Mouse (Mus musculus) thymus, postnatal 36 days (tissue): ENCODE results near the gene Arfip1.
A peak's percentile ranks its signal among the peaks of the same experiment; 100 is the strongest.

ENCODE experiments used
- DNase-seq, 2 experiments: peaks; one replicate each; pipeline ENCODE4 v3.0.0; 2022; ENCODE audit warnings: mixed read lengths in 2 of 2

Arfip1 gene

DNA sequence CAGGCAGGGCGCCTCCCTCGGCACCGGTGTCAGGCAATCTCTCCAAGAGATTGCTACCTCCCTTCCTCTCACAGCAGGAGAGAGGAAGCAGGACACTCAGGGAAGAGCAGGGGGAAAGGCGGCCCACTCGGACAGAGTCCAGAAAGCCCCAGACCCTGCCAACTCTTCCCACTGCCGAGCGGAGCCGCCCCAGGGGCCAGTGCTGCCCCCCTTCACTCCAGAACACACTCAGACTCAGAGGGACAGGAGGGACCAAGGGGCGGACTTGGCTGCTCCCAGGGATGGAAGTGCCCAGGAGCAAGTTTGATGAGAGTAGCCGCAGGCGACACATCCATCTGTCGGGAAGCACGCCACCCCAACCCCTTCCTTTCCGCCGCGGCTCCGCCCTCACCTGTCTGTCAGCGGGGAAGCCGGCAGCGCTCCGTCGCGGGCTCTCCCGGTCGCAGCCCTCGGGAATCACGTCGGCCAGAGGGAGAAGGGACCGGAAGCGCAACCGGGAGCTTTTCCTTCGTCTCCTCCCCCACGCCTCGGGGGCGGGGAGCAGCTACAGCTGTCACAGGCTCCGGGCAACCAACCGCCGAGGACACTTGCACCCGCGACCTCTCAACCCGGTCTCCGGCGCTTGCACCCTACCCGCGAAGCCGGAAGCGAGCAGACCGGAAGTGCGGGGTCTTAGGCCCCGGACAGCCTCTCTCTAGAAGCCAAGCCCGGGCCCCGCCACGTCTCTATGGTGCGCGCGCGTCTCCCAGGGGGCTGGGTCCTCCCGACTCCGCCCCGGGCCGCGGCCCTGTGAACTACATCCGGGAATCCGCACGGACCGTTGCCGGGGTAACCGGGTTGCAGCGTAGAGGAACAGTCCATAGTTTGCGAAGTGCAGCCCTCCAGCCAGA, at the start of gene Arfip1:
TSS of gene Arfip1 (minus strand) at position 603 of the 890 bp plus-strand sequence.
- peak; percentile 94 for DNase-seq

DNA sequence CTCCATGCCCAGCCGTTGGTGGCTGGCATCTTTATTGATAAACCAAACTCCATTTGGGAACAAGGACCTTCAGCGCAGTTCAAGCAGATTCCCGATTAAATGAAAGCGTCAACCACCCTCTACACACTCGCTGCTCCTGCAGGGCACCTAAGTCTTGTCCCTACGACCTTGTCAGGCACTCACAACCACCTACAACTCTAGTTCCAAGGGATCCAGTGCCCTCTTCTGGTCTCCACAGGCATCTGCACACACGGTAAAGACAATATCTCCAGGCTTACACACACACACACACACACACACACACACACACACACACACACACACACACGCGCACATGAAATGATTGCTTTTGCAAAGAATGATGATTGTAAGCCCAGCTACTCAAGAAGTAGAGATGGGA, 49.2 kb upstream of the Arfip1 start:
- no peak for DNase-seq

DNA sequence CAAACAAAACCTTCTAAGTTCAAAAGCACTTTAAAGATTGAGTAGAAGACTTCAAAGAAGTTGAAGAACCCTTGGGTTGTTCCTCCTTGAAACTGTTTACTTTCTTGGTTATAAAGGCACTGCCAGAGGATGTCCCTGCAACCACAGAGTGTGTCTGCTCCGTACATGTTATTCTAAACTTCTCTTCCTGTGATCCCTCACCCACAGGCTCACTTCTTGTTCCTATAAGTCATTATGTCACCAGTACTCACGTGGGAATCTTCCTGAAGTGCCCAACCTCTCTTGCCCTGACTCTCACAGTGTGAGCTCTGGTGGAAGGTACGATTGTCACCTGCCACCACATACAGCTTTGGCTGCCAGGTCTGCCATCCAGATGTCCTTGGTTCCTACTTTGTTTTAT, 39.6 kb upstream of the Arfip1 start:
- DNase-seq, result no peak

DNA sequence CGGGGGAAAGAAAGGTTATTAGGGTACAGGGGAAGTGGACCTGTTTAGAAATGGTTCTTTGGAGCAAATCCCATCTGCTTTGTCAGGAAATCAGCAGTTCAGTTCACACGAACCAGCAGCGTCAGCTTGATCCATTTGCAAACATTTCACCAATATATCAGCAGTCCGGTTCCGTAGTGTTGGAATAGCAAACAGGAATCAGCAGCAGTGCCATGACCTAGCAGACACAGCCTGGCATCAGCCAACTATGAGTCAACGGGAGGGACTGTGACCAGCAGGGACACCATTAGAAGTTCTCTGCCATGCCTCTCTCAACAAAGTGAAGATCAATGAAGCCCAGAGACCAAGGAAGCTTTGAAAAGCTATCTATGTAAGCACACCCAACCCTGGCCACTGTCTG, 37.3 kb upstream of the Arfip1 start:
- no peak for DNase-seq

DNA sequence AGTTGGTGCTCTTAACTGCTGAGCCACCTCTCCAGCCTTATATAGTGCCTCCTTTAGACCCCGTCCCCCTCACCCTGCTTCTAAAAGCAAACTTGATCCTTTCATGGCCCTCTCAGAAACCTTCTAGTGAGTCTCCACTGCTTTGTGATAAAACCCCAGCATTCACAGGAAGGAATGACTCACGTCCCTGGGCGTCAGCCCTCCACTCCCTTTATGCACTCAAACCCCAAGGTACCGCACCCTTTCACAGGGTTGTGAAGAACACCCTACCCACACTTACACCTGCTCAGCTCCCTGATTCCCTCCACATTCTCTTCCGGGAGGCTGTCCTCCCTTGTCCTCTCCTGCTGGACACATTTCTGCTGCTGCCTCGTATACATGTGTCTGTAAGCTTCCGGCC, 36.6 kb upstream of the Arfip1 start:
- DNase-seq, result no peak

DNA sequence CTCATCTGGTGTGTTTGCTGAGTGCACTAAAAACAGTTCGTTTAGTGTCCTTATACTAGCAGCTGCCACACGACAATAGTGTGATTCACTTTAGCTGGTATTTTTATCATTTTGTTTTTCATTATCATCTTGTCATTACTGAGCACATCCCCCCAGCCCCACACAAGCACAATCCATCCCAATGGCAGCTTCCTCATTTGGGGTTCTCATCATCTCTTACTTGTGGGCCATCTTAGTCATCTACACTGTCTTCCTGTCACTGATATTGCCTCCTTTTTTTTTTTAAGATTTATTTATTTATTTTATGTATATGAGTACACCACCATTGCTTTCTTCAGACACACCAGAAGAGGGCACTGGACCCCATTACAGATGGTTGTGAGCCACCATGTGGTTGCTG, 36.2 kb upstream of the Arfip1 start:
- DNase-seq, result no peak

DNA sequence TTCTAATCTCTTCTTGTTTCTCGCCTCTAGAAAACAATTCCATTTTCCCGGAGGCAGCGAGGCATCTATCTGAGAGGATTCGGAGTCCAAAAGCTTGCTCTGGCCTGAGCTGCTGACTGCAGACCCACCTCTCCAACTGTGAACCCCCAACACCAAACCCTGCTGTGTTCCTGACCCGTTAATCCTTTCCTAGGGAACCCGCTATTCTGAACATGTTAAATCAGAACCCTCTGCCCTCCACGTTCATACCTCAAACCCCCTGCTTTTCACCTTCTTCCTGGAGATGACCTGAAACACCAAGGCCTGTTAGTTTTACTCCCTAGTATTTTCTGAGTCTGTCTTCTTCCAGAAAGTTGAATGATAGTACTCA, 33.4 kb upstream of the Arfip1 start:
- no peak for DNase-seq

DNA sequence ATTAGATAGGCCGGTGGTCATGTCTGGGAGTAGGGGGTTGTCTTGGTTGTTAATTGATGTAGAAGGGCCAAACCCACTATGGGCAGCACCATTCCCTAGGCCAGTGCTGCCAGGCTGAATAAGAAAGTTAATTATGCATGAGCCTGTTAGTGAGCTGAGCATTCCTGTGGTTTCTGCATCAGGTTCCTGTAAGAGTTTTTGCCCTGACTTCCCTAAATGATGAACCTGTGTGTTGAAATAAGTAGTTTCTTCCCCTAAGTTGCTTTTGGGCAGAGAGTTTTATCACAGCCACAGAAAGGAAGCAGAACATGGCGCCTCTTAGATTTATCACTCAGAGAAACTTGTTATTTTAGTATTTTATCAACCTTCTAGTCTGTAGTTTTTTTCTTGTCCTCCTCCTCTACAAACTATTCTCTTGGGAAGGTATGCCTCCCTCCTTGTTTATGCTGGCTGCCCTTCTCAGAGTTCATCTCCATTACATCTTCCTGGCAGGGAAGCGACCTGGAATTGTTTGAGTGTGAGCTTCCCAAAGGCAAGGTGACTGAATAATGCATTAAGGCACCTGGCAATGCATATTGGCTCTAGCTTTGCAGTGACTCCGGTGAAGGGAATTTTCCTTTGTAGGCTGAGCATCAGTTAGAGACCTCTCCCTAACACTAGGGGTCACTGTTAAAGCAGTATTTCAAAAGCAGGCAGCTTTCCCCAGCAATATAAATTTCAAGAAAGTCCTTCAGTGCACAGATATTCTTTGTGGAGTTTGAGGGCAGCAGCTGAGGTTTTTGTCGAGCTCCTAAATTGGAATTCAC, 32.8 kb upstream of the Arfip1 start:
- peak in 1 of 2 experiments; percentile 8 for DNase-seq

DNA sequence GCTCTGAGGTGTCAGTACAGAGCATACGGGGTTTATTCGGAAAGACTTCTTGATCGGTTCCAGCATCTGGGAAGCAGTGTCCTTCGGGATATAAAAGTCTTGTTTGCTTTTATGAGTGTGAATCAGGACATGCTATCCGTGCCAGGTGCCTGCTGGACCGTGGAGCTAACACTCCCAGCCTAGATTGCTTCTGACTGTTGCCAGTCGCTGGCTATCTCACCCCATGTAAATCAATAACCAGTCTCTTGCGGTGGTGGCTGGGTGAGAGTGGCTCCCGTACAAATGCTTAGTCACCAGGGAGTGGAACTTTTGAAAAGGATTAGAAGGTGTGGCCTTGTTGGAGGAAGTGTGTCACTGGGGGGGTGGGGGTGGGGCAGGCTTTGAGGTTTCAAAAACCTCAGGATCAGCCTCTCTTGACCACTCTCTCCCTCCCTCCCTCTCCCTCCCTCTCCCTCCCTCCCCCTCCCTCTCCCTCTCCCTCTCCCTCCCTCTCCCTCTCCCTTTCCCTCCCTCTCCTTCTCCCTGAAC, 27.8 kb upstream of the Arfip1 start:
- no peak for DNase-seq

DNA sequence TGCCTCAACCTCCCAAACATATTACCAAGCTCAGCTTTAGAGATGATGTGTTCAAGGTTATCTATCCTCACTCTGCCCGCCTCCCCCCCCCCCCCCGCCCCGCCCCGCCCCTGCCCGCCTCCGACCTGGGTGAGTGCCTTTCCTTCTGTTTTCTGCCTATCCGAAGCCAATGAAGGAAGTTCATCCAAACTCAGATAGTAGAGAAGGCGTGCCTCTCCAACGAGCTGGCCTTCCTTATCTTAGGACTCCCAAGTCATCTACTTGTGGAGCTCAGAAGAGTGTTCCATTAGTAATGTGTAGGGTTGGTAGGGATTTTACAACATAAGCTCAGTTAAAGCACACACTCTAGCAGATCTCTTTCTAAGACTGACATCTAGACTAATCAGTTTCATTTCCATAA, 20.8 kb upstream of the Arfip1 start:
- DNase-seq, result no peak

DNA sequence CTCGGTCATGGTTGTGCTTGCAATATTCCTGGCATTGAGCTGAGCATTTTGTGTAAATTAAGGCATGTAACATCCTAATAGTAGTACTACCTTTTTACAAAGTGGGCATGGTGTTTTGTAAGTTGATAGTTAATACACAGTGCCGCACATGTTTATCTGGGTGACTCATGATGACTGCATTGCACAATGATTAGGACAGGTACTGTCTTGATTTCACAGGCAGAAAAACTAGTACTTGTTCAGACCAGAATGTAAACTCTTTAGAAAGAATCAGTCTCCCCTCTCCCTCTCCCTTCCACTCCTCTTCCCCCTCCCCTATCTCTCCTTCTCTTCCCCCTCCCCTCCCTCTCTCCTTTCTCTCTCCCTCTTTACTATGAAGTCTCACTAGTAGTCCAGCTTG, 20.3 kb upstream of the Arfip1 start:
- DNase-seq, result no peak

DNA sequence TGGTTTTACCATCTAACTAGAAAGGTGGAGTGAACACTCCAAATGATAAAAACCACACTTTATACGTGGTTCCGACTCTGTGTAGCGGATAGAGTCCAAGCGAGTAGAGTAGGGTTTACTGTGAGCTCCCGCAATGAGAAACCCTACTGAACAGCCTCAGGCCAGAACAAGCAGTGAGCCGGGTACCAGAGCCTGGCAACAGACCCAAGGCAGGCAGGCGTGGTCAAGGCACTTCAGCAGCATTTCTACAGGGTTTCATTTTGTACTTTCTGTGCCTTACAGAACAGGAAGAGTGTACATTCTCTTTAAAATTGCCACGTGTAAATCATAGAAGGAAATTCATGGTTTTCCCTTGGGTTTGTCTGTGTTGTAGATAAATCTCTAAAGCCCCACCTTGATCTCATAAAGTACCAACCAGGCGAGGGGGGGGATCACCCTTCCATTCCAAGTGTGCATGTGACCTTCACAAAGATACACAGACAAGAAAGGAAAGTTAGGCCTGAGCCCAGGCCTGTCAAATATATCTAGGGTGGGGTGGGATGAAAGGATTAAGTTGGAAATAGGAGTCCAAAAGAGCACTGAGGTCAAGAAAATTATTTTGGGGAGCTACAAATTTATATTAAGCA, 19.6 kb upstream of the Arfip1 start:
- DNase-seq, result no peak

DNA sequence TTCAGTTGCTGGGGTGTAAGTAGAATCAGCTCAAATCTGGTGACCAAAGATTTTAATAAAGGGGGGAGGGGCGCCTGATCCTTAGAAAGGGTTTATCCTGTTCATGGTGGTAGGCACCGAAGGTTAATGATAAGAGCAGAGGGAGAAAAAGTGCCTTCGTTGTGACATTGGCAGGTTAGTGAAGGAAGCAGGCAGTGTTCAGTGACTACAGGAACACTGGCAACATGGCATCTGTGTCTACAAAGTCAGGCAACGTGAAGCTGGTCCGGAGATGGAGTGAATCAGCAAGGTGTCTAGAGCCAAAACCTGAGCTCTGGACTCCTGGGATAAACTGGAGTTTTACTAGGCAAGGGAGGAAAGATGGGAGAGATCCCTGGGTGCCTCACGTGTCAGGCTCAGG, 16.3 kb upstream of the Arfip1 start:
- DNase-seq, result no peak

DNA sequence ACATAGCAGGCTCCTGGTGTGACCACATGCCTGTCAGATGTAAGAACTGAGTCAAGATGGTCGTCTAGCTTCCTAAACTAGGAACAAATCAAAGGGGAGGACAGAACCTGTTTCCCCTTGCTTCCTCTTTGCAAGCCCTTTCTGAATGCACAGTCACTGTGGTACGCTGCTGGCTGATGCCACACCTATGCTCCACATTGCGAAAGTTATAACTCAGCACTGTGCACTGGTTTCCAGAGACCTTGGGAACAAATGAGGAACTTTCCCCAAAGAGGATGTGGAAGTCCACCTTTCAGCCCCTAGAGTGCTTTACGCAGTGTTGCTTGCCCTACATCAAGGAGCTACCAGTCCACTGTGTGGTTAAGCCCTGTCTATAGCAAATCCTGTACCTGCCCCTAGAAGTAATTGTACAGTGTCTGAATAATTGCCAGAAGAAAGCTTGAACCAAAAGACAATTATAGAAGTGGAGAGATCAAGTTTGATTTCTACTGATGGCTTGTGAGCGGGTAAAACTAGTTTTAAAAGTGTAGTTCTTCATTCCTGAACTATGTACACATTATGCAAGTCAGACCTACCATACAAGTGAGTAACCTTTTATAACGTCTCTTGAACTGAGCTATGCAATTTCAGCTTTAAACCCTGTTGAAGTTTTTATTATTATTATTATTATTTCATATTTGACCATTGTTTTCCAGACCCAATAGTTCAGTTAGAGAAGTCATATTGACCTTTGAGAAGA, 15.7 kb upstream of the Arfip1 start:
- no peak for DNase-seq

DNA sequence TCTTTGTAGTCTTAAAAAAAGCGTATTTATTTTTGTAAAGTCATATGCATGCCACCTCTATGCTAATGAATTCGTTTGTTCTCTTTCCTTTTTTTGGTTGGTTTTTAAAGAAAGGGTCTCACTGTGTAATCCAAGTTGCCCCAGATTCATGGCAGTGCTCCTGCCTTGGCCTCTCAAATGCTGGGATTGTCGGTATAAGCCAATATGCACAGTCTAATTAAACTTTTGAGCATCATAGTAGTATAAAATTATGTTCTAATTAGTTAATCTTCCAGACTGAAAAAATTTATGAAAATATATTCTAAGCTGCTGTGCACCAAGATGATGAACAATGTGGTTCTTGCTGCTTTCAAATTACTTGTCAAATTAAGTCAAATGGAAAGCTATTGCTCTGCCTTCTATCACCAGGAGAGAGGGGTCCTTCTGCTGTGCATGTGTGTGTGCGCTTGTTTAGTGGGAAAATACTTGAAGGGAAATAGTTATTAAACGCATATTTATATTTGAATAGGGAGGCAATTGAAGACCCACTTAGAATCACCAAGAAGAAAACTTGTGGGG, 13.3 kb upstream of the Arfip1 start:
- DNase-seq, result no peak

DNA sequence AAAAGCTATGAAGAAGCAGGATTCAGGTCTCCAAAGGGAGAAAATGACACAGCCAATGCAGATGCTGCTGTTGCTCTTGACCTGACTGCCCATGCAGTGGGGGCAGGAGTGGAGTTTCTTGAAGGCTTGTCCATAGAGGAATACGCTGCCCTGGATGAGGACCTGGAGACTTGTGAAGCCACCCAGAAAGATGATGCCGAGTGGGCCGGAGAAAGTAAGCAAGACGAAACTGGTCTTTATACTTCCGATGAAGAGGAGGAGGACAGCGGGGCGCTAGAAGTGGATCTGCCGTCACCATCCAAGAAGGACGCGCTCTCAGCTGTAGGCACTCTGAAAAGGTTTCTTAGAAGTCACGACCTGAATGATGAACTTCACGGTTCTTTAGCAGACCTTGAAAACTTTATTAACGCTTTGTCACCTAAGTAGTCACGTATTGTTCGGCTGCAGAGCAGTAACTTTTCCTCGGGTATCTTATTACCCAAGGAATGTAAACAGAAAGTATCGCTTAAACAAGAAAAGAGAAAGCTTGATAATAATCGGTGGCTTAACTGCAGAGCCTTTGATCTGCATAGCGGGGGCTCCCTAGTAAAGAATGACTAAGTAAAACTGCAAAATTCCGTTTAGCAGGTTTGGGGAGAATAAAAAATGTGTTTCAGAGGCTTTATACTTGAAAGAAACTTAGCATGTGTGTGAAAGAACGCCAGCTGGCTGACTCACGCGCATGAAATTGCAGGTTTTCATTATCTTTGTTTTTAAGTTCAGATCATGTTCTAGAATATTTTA, 12.7 kb upstream of the Arfip1 start:
- peak; percentile 10 to 14 for DNase-seq

DNA sequence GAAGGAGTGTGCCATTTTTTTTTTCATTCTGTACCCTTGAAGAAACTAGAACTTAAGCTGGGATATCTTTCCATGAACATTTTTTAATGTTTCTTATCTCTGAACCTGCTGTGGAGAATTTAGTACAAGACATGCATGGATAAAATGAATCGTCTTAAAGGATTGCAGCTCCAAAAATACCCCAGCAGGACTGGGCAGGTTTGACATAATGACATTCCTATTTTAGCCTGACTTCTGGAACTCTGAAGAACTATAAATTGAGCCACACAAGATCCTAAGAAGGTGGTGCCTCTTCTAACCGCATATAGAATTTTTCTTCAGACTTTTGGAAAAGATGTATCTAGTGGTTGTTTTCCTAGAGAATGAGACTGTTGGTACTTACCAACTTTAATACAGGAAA, 10.8 kb upstream of the Arfip1 start, which contains the start of gene Tigd4:
TSS of gene Tigd4 (plus strand) at position 301 of the 400 bp plus-strand sequence.
- DNase-seq, result no peak

DNA sequence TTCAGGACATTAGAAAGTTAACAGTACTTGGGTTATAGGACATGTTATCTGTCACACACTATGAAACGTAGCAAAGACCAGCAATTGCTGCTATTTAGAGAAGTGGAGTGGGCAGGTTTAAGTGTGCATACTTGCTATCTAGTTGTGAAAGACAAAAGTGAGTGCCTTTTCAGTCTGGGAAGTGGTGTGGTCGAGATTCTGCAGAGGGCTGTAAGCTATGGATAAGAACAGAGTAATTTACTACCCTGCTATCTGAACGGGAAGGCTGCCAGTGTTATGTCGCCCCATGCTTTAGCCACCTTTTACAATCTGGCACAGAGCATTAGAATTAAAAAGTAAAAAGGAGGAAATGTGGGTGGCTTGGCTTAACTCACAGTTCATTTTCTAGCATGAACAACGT, 4.3 kb upstream of the Arfip1 start:
- DNase-seq, result no peak

DNA sequence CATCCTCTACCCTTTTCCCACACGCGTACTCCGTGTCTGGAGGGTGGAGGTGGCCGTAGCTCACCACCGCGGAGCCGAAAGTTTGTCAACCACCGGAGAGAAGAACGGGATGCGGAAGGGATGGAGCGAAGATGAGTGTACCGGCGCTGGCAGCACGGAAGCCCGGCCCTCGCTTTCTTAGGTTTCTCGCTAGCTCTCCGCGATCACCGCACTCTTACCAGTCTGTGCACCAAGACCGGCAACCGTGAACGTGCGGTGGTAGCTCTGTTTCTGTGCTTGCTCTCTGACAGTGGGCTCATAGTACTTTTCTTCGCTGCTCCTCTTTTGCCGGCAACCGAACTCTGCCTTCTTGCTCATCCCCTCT, 470 bp upstream of the Arfip1 start:
- no peak for DNase-seq

DNA sequence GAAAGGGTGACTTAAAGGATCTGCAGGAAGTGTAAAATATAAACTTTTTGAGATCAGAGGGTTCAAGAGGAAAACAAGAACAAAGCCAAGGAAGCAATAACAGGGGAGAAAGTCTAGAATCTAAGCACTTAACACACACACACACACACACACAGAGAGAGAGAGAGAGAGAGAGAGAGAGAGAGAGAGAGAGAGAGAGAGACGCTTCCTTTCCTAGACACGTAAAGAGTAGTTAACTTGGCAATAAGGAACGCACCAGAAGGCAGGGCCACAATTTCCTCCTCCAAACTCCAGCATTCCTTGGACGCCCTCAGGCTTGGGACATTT, 766 bp downstream of the Arfip1 start:
- DNase-seq, result no peak

DNA sequence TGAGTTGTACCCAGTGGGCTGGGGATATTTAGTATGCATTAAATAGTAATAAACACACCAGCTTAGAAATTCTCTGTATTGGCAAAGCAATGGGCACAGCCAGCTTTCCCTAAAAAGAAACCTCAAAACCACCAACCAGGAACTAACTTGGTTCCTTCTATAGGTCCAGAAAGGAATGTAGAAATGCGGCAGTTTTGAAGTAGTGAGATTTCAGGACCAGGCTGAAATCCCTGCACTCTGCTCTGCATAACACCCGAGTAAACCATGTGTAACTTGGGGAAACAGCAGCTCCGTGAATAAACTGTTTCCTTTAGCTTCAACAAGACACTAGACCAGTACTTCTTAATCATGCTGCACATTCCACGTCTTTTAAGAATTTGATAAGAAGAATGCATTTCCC, 1.7 kb downstream of the Arfip1 start:
- no peak for DNase-seq

DNA sequence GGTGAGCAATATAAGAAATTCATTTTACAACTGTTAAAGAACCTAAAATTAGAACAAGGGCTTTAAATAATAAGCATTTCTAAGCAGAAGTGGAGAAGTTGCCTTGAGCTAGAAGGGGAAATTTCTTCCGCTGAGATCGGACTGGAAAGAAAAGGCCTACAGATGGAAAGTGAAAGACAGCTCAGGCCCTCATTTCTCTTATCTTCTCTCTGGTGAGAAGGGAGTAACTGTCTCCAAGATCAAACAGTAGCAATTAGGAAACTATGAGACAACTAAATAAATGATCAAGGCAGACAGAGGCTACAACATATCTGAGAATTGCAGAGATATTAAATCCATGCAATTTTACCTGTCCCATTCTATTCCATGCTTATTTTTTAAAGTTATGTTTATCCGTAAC, 11.9 kb downstream of the Arfip1 start:
- DNase-seq, result no peak
